Mouse (Mus musculus): ENCODE measurements around the gene Bhlha9. TPM values are rescaled to one million over a fixed set of nuclear protein-coding genes. Genes with fewer than 3 reads are reported as not detected.

Gene Bhlha9
- under 1 TPM in 1 of 2 experiments, not detected in 1; 0.15 TPM for polyA plus RNA-seq (2017; shearing (Covaris generic))

GRCm38 (mm10) chr11:76671871-76672475 is at the start of gene Bhlha9:
Gene Bhlha9, plus strand, starts transcription at chr11:76672470.

GRCm38 (mm10) chr11:76679508-76679907 is 7.2 kb downstream of the Bhlha9 start, which contains the start of gene Trarg1:
Gene Trarg1, plus strand, starts transcription at chr11:76679808.

Other genes with a start within 250 kb of the Bhlha9 start
- 10 to 100 TPM; 42.4 to 72.3 TPM for gene Abr, start 50.2 kb upstream of the Bhlha9 start, polyA plus RNA-seq (2017; shearing (Covaris generic))
- not detected for gene Trarg1, start 7.3 kb downstream of the Bhlha9 start, polyA plus RNA-seq (2017; shearing (Covaris generic))
- gene Gosr1, start 91.1 kb downstream of the Bhlha9 start, polyA plus RNA-seq (2017; shearing (Covaris generic)): 10 to 100 TPM; 45.8 to 46.6 TPM
- gene Cpd, start 174.5 kb downstream of the Bhlha9 start, polyA plus RNA-seq (2017; shearing (Covaris generic)): 10 to 100 TPM in 1 of 2 experiments, 1 to 10 TPM in 1; 5.8 to 15.0 TPM
- under 1 TPM in 1 of 2 experiments, not detected in 1; 0.77 TPM for gene Tmigd1, start 229.7 kb downstream of the Bhlha9 start, polyA plus RNA-seq (2017; shearing (Covaris generic))

All from activated CD4-positive, CD25-positive, alpha-beta regulatory T cell (primary cell).